Mouse (Mus musculus) heart, postnatal 14 days (tissue): ENCODE measurements around the gene Herc1. TPM values are rescaled to one million over a fixed set of nuclear protein-coding genes. Genes with fewer than 3 reads are reported as not detected.

ENCODE experiments used
- DNase-seq, 2 experiments: peaks; one replicate each; pipeline ENCODE4 v3.0.0; 2021 to 2022
- intact Hi-C: fragments of 180-260 bp; cut with DNase I; formaldehyde crosslinking; loops from one replicate; pipeline ENCODE4 v1.15.1; 2025
- total RNA-seq, 2 experiments: library from RNA; stranded (reverse); gene quantifications; 2 replicates each; pipeline ENCODE4 v1.2.3; 2021

Herc1 gene
- total RNA-seq, 2 experiments from 2014 or later, result 44.1 to 48.3 TPM

DNA sequence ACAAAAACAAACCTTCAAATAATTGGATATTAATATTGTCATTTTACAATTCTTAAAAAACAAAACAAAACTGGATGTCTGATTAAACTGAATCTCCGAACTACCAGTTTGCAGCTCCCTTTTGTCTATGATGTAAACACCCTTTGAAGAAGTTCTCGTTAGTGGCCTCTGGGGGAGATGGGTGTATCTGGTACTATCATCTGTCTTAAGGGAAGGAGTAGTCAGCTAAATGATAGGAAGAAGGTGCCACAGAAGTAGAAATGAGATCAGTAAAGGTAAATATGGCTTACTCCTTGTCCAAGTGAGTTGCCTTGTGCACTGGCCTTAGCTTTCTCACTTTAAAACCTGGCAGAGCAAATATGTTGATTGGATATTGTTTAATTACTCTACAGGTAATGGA, 127.5 kb downstream of the Herc1 start:
- DNase-seq, result no peak
- intact Hi-C loops, result loop anchor here (5.0 kb wide), 1 partner anchor 35 kb away; no protein-coding TSS in a partner anchor

GRCm38 (mm10) chr9:66483429-66483828, 133.2 kb downstream of the Herc1 start:
- no peak for DNase-seq
- intact Hi-C loops, result no loop called here

- intact Hi-C loops, result no loop called here
- no peak for DNase-seq
These were observed 138.5 kb downstream of the Herc1 start for GRCm38 (mm10) chr9:66488786-66489185.

GRCm38 (mm10) chr9:66492361-66492760, 142.1 kb downstream of the Herc1 start:
- DNase-seq, result no peak
- intact Hi-C loops, result no loop called here

DNA sequence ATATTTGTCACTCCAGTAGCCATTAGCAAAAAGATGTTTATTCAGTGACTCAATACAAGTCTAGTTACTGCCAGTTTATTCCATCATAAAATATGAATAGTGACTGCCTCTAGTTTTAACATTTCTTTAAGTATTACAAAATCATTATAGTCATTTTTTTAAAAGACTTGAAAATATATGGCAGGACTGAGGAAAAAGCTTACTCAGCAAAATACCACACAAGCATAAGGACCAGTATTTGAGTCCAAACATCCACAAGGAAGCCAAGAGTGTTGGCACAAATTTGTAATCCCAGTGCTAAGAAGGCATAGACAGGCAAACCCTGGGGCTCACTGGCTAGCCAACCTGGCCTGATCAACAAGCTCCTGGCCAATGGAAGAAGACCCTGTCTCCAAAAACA, 143.7 kb downstream of the Herc1 start:
- intact Hi-C loops, result no loop called here
- no peak for DNase-seq

DNA sequence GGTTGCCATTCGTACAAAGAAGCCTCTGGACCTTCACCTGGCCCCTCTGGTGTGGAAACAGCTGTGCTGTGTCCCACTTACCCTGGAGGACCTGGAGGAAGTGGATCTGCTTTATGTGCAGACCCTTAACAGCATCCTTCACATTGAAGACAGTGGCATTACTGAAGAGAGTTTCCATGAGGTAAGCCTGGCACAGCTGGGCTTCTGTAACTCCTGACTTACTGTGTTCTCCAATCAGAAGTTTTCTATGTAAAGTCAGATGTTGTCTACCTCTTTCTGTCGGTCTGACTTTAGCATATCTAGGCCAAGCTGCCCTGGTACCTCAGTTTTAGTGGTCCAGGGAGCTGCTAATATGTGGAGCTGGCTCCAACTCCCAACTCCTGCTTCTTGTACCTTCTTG, 151.0 kb downstream of the Herc1 start:
- intact Hi-C loops, result no loop called here
- DNase-seq, result no peak

- intact Hi-C loops, result no loop called here
- no peak for DNase-seq
These were observed 153.7 kb downstream of the Herc1 start for GRCm38 (mm10) chr9:66503879-66504411.

DNA sequence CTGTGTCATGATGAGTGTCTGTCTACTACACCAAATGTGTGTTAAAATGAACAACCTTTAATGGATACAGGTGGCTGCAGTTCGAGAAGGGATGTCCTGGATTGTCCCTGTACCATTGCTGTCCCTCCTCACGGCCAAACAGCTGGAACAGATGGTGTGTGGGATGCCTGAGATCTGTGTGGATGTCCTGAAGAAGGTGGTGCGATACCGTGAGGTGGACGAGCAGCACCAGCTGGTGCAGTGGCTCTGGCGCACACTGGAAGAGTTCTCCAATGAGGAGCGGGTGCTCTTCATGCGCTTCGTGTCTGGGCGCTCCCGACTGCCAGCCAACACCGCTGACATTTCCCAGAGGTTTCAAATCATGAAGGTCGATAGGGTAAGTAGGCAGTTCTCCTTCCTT, 154.3 kb downstream of the Herc1 start:
- intact Hi-C loops, result no loop called here

GRCm38 (mm10) chr9:66505141-66505917, 155.1 kb downstream of the Herc1 start:
- no peak for DNase-seq
- intact Hi-C loops, result no loop called here

More for the DNA sequence above, 154.3 kb downstream of the Herc1 start:
- no peak for DNase-seq

DNA sequence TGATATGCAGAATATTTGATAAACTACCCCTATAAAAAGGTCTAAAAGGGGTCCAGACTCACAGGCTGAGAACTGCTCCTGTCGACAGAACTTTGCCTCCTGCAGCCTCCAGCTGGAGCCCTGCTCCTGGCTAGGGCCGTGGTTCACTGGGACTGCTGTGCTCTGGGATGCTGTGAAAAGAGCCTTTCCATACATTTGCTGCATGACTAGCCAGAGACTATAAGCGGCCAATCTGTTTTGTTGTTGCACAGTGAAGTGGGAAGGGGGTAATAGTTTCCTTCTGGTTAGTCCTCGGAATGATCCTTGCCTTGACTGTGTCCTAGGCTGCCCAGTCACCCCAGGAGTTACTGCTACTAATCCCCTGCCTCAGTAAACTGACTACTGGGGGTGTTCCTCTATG, 155.8 kb downstream of the Herc1 start:
- intact Hi-C loops, result no loop called here
- no peak for DNase-seq

DNA sequence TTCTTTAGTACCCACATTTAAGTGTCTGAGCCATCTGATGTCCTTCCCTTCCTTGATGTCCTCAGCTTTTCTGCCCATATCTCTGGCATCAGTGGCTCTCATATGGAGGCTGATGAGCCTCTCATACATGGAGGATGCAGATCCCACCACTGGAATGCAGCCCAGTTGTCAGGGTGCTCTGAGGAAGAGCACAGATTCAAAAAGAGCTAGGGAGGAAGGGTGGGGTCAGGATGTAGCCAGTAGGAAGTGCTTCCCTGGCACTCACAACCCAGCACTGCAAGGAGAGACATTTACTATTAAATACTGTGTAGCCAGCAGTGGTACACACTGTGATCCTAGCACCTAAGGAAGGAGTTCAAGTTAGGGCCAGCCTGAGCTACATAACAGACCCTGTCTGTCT, 156.2 kb downstream of the Herc1 start:
- no peak for DNase-seq
- intact Hi-C loops, result no loop called here

- intact Hi-C loops, result no loop called here
- DNase-seq, result no peak
These were observed 157.4 kb downstream of the Herc1 start for GRCm38 (mm10) chr9:66507684-66508083.

GRCm38 (mm10) chr9:66508890-66509399, 158.7 kb downstream of the Herc1 start:
- intact Hi-C loops, result no loop called here
- DNase-seq, result no peak

DNA sequence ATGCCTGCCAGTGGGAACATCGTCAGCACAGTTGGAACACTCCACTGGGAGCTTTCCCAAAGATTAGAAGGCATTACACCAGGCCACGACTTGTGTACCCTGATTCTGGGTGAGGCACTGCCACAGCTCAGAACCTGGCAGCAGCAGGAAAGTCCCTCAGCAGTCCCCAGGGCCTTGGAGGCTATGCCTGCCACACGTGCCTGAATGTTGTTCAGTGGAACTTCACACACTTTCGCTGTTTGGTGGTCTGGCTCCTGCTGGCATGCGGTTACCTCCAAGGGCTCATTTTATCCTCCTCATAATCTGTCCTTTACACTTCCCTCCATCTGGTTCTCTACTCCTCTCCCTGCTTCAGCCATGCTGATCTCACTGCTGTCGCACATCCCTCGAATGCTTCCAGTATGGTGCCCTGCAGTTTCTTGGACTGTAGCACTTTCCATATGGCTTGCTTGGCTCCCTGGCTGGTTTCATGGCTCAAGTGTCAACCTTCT, 160.1 kb downstream of the Herc1 start:
- DNase-seq, result peak; percentile 25 to 45
- intact Hi-C loops, result loop anchor here (5.0 to 10.0 kb wide), 3 partner anchors 102 to 314 kb away; no protein-coding TSS in a partner anchor

DNA sequence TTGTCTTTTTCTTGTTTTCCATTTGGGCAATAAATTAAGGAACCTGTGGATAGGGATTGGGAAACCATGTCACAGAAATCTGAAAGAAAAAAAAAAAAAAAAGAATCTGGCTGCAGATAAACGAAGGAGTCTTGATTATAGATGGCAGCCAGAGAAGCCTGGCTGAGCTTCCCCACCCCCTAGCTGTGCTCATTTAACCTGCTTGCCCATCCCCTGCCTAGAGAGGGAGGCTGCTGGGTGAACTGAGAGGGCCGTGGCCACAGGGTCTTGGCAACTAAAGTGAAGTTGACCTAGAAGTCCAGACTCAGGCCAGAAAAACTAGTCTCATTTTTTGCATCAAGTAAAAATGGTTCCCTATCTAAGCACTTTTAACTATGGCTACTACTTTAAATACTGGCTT, 160.7 kb downstream of the Herc1 start:
- intact Hi-C loops, result loop anchor here (5.0 to 10.0 kb wide), 3 partner anchors 101 to 314 kb away; no protein-coding TSS in a partner anchor
- no peak for DNase-seq

DNA sequence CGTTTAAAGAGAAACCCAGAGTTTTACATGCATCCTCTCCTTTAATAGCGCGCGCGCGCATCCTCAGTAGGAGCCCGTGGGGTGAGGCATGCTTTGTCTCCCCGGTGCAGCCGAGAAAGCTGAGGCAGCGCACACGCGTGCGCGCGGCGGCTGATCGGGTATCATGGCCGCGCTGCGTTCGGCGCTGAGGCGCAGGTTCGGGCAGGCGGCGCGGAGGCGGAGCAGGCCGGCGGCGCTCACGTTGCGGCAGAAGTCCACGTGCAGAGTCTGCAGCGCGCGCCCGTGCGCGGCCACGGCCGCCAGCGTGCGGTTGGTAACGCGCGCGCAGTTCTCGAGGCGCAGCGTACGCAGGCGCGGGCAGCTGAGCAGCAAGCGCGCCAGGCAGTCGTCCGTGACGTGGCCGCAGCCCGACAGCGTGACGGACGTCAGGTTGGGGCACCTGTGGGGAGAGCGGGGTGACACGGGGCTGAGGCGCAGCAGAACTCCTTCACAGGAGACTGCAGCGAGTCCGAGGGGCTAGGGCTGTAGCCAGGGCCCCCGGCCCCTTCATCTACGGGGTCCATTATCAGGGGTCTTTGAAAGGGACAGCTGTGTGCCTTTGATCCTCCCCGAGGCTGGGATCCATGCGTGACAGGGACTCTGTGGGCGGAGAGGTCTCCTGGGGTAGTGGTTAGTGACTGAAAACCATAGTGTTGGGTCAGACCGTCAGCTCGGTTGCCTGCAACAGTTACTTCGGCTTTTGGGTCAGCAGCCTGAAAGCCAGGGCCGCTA, 161.5 kb downstream of the Herc1 start:
- intact Hi-C loops, result loop anchor here (5.0 to 10.0 kb wide), 3 partner anchors 101 to 313 kb away; no protein-coding TSS in a partner anchor
- DNase-seq, result peak; percentile 94 to 95

GRCm38 (mm10) chr9:66512351-66512671, 162.1 kb downstream of the Herc1 start:
- intact Hi-C loops, result loop anchor here (5.0 to 10.0 kb wide), 3 partner anchors 100 to 312 kb away; no protein-coding TSS in a partner anchor
- peak; percentile 75 to 86 for DNase-seq

DNA sequence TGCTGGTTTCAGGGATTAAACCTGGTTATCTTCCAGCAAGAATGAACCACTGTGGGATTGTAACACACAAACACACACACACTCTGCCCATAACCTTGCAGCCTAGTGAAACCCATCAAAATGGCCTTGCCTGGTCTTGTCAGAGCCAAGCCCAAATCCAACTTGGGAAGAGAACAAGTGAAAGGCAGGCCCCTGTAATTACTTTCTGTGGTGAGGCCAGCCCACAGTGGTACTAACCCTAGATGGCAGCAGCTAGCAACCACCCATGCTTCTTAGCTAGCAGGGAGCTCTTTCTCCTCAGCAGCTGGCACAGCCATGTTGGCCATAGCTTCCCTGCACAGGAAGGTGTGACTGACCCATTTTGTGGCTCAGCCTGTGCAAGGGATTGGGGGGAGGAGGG, 162.9 kb downstream of the Herc1 start:
- DNase-seq, result peak in 1 of 2 experiments; percentile 39
- intact Hi-C loops, result loop anchor here (5.0 to 10.0 kb wide), 3 partner anchors 99 to 312 kb away; no protein-coding TSS in a partner anchor

GRCm38 (mm10) chr9:66513661-66514255, 163.5 kb downstream of the Herc1 start:
- DNase-seq, result peak in 1 of 2 experiments; percentile 43
- intact Hi-C loops, result loop anchor here (2.0 to 10.0 kb wide), 4 partner anchors 79 to 311 kb away; partner anchors contain the start of gene Usp3

- peak; percentile 62 to 71 for DNase-seq
- intact Hi-C loops, result loop anchor here (2.0 to 10.0 kb wide), 4 partner anchors 78 to 310 kb away; partner anchors contain the start of gene Usp3
These were observed 164.1 kb downstream of the Herc1 start, which contains the start of gene Fbxl22 for GRCm38 (mm10) chr9:66514256-66514770. Gene Fbxl22, minus strand, starts transcription at chr9:66514593.
